Mouse (Mus musculus) central nervous system, embryonic 18 days (tissue): ENCODE results near the gene Prdx4. TPM values are rescaled to one million over a fixed set of nuclear protein-coding genes. Genes with fewer than 3 reads are reported as not detected.

ENCODE experiments used
- polyA plus RNA-seq: library from polyadenylated mRNA; depleted of rRNA; stranded (reverse); fragments of >200 nt; gene quantifications from 2 replicates; pipeline ENCODE4 v1.2.3, GENCODE M21; 2012; rRNA removed

The Prdx4 gene
- polyA plus RNA-seq = 53.4 and 68.6 TPM in 2 replicates

GRCm38 (mm10) chrX:155340654-155341053 lies at the start of gene Prdx4:
Prdx4 (minus strand) TSS chrX:155340754.

Other genes with a start within 250 kb of the Prdx4 start
- gene Magea2, start 247.1 kb downstream of the Prdx4 start, polyA plus RNA-seq = not detected in 2 replicates
- not detected in 2 replicates for gene Cldn34b2, start 212.3 kb downstream of the Prdx4 start, polyA plus RNA-seq
- 45.3 and 49.3 TPM in 2 replicates for gene Sat1, start 124.3 kb downstream of the Prdx4 start, polyA plus RNA-seq
- 29.3 and 31.0 TPM in 2 replicates for gene Acot9, start 78.3 kb downstream of the Prdx4 start, polyA plus RNA-seq